Mouse (Mus musculus) kidney, embryonic 16.5 days (tissue): ENCODE data around the gene Iqsec1. TPM values are rescaled to one million over a fixed set of nuclear protein-coding genes. Genes with fewer than 3 reads are reported as not detected.

Experiments used
- ATAC-seq: fragments of 200-750 bp; cut with Nextera tagmentation; 2 replicates; pipeline ENCODE4 v1.8.0; 2017; ENCODE audit warnings: moderate TSS enrichment; ENCODE audit not compliant: low FRiP score, low TSS enrichment
- H3K27ac ChIP-seq: fragments of 300-500 bp; sonication (generic); 2 replicates; pipeline ENCODE4 v1.5.1; 2014; ENCODE audit warnings: low read length
- H3K27me3 ChIP-seq: fragments of 300-500 bp; sonication (generic); 2 replicates; pipeline ENCODE4 v1.6.1; 2014; ENCODE audit warnings: low read length, control low read depth, mixed read lengths; ENCODE audit not compliant: insufficient read depth
- H3K36me3 ChIP-seq: fragments of 300-500 bp; sonication (generic); 2 replicates; pipeline ENCODE4 v1.6.1; 2014; ENCODE audit warnings: low read length, control low read depth, mixed read lengths; ENCODE audit not compliant: insufficient read depth
- H3K4me1 ChIP-seq: fragments of 300-500 bp; sonication (generic); 2 replicates; pipeline ENCODE4 v1.6.1; 2014; ENCODE audit warnings: low read length, control low read depth, mixed read lengths; ENCODE audit not compliant: insufficient read depth
- H3K4me2 ChIP-seq: fragments of 300-500 bp; sonication (generic); replicated peaks from 2 replicates; pipeline ENCODE4 v1.6.1; 2014; ENCODE audit warnings: low read depth, low read length
- H3K4me3 ChIP-seq: fragments of 300-500 bp; sonication (generic); 2 replicates; pipeline ENCODE4 v1.5.1; 2014; ENCODE audit warnings: mild to moderate bottlenecking, low read length
- H3K9ac ChIP-seq: fragments of 300-500 bp; sonication (generic); replicated peaks from 2 replicates; pipeline ENCODE4 v1.6.1; 2014; ENCODE audit warnings: low read length
- H3K9me3 ChIP-seq: fragments of 300-500 bp; sonication (generic); 2 replicates; pipeline ENCODE4 v1.6.1; 2016; ENCODE audit warnings: low read length, control low read depth
- WGBS: fragments of 180-500 bp; shearing (Covaris S2); extraction: QIAGEN DNeasy Blood & Tissue Kit; methylation state at CpG from one replicate; pipeline ENCODE4 v1.1.7; 2014; 5-methylcytosine and 5-hydroxymethylcytosine counted together
- polyA plus RNA-seq: library from polyadenylated mRNA; unstranded; fragments of >200 nt; fragmentation: Nextera tagmentation; extraction: Ambion mirVana; gene quantifications from 2 replicates; pipeline ENCODE4 v1.2.1, GENCODE M21; 2015

Iqsec1 gene
- polyA plus RNA-seq, 1 experiment from 2014 or later, result 10.5 TPM

DNA sequence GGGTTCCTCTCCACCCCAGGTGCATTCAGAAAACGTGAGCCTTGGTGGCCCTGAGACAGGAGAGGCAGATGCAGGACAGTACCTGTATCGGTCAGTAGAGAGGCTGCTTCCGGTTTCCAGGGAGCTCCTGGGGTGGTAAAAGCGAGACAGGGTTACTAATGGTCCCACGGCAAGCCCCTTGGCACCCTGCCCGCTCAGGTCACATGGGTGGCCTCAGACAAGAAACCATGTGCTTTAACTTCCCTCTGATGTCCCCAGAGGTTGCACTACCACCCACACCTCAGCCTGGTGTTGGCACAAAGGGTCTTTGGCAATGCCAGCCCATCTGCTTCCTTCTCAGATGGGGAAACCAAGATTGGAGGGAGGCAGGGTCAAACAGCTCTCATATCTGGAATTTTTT lies 201.4 kb downstream of the Iqsec1 start:
- WGBS, result 69% methylated on average over 6 of the region's 6 CpGs
- Histone ChIP-seq H3K4me1 (peaks cover 8% of the 10 kb centered on the region; the same call in 1 of the 2 replicates), H3K9me3 (no peaks in the 10 kb centered on the region), H3K27me3 (no peaks in the 10 kb centered on the region), H3K27ac (no peak overlapping the region), H3K9ac (no peak overlapping the region), H3K4me2 (no peak overlapping the region), H3K36me3 (no peaks in the 10 kb centered on the region), H3K4me3 (no peak overlapping the region)
- no peak for ATAC-seq

DNA sequence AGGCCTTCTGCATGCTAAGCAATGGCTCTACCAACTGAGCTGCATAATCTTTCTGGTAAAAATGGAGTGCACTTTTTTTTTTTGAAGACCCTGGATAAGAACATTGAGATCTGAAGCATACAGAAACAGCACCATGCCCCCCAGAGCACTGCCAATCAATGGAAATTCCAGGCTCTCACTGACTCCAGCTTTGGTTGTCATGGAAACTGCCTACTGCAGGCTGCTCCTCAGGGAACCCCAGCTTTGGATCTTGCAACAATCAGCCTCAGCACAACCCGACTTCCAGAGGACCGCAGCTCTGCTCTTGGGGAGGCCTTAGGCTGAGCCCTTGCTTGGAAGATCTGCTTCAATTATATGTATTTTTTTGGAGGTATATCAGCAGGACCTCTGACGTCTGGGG lies 201.9 kb downstream of the Iqsec1 start:
- H3K4me2 ChIP-seq, result no peak overlapping the region
- 67% methylated on average over 3 of the region's 3 CpGs for WGBS
- no peak overlapping the region for H3K27ac ChIP-seq
- no peaks in the 10 kb centered on the region for H3K9me3 ChIP-seq
- no peaks in the 10 kb centered on the region for H3K36me3 ChIP-seq
- no peak overlapping the region for H3K9ac ChIP-seq
- ATAC-seq, result no peak
- H3K4me3 ChIP-seq, result no peak overlapping the region
- H3K4me1 ChIP-seq, result peaks cover 8% of the 10 kb centered on the region; the same call in 1 of the 2 replicates
- no peaks in the 10 kb centered on the region for H3K27me3 ChIP-seq

GRCm38 (mm10) chr6:90783945-90784344 lies 204.5 kb downstream of the Iqsec1 start:
- 49% methylated on average over 4 of the region's 4 CpGs for WGBS
- no peak for ATAC-seq
- Histone ChIP-seq H3K9ac (no peak overlapping the region), H3K4me3 (no peak overlapping the region), H3K4me1 (peaks cover 8% of the 10 kb centered on the region; the same call in 1 of the 2 replicates), H3K27ac (no peak overlapping the region), H3K27me3 (no peaks in the 10 kb centered on the region), H3K9me3 (no peaks in the 10 kb centered on the region), H3K4me2 (no peak overlapping the region), H3K36me3 (no peaks in the 10 kb centered on the region)

DNA sequence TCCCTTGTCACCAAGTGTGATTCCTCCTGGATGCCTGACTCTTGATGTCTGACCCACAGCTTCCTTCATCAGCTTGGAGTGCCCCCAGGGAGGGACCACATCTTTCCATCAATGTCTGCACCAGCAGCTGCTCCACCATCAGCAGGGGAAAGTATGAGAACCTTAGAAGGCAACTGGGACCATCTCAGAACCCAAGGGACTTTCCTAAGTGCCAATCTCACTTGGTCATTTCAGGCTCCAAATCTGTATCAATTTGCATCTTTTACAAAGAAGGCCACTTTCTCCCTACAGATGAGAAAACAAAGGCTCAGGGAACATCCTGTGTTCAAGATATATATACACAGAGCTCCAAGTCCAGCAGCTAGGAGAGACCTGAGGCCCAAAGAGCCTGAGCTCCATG lies 205.3 kb downstream of the Iqsec1 start:
- Histone ChIP-seq H3K4me2 (no peak overlapping the region), H3K9me3 (no peaks in the 10 kb centered on the region), H3K36me3 (no peaks in the 10 kb centered on the region), H3K4me3 (no peak overlapping the region), H3K27ac (no peak overlapping the region), H3K9ac (no peak overlapping the region), H3K4me1 (peaks cover 8% of the 10 kb centered on the region; the same call in 1 of the 2 replicates), H3K27me3 (no peaks in the 10 kb centered on the region)
- ATAC-seq, result no peak

GRCm38 (mm10) chr6:90781921-90782770 lies 206.3 kb downstream of the Iqsec1 start:
- Histone ChIP-seq H3K9me3 (no peaks in the 10 kb centered on the region), H3K27me3 (no peaks in the 10 kb centered on the region), H3K4me2 (no peak overlapping the region), H3K4me1 (peaks cover 8% of the 10 kb centered on the region; the same call in 1 of the 2 replicates), H3K27ac (no peak overlapping the region), H3K4me3 (no peak overlapping the region), H3K9ac (no peak overlapping the region), H3K36me3 (no peaks in the 10 kb centered on the region)
- peak; percentile 52; the same call in 1 of the 2 replicates for ATAC-seq
- WGBS, result 45% methylated on average over 19 of the region's 19 CpGs

DNA sequence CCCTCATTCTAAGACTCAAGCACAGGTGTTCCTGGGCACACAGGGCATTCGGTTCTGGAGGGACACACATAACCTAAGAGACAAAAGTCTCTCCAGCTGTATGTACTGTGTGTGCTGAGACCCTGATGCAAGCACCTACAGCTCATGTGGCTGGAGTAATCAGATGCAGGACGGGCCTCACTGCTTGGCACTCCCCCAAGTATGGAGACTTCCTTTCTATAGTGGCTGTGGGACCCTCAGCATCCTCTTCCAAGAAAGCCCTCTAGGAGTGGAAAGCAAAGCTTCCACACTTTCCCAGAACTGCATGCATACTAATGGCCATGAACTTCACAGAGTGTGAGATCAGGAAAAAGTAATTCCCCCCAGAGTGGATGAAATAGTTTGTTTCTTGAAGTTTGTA lies 208.0 kb downstream of the Iqsec1 start:
- Histone ChIP-seq H3K4me2 (no peak overlapping the region), H3K27ac (no peak overlapping the region), H3K4me1 (peaks cover 8% of the 10 kb centered on the region; the same call in 1 of the 2 replicates), H3K9ac (no peak overlapping the region), H3K36me3 (no peaks in the 10 kb centered on the region), H3K27me3 (no peaks in the 10 kb centered on the region), H3K9me3 (no peaks in the 10 kb centered on the region), H3K4me3 (no peak overlapping the region)
- no peak for ATAC-seq
- 61% methylated on average over 2 of the region's 2 CpGs for WGBS

- ATAC-seq, result no peak
- Histone ChIP-seq H3K27ac (no peak overlapping the region), H3K9me3 (no peaks in the 10 kb centered on the region), H3K27me3 (no peaks in the 10 kb centered on the region), H3K4me3 (no peak overlapping the region), H3K4me1 (peaks cover 6% of the 10 kb centered on the region; the same call in 1 of the 2 replicates), H3K4me2 (no peak overlapping the region), H3K36me3 (no peaks in the 10 kb centered on the region), H3K9ac (no peak overlapping the region)
- WGBS, result 59% methylated on average over 6 of the region's 6 CpGs
These were observed 209.6 kb downstream of the Iqsec1 start for GRCm38 (mm10) chr6:90778841-90779240.

- 89% methylated on average over 1 of the region's 1 CpGs for WGBS
- no peak overlapping the region for H3K27ac ChIP-seq
- H3K27me3 ChIP-seq, result no peaks in the 10 kb centered on the region
- H3K4me3 ChIP-seq, result no peak overlapping the region
- no peaks in the 10 kb centered on the region for H3K36me3 ChIP-seq
- H3K9ac ChIP-seq, result no peak overlapping the region
- H3K9me3 ChIP-seq, result no peaks in the 10 kb centered on the region
- H3K4me2 ChIP-seq, result no peak overlapping the region
- H3K4me1 ChIP-seq, result no peaks in the 10 kb centered on the region
- no peak for ATAC-seq
These were observed 211.2 kb downstream of the Iqsec1 start for GRCm38 (mm10) chr6:90777302-90777701.

DNA sequence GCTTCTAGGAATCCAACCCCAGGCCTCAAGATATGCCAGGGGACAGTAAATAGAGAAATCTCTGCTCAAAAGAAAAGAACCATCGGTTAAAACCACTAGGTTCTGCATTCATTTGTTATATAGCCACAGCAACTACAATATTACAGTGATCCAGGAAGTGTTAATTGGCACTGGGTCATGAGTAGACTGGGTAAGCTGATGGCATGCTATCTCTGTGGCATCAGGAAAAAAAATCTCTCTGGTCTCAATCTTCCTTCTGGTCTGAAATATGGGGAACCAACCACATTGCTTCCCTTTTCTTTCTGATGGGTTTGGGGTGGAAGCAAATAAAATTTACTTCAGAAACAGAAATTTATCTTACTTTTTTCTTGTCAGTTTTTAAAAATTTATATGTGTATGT lies 212.9 kb downstream of the Iqsec1 start:
- ATAC-seq, result no peak
- Histone ChIP-seq H3K9ac (no peak overlapping the region), H3K27ac (no peak overlapping the region), H3K4me3 (no peak overlapping the region), H3K4me2 (no peak overlapping the region), H3K4me1 (no peaks in the 10 kb centered on the region), H3K9me3 (no peaks in the 10 kb centered on the region), H3K27me3 (no peaks in the 10 kb centered on the region), H3K36me3 (no peaks in the 10 kb centered on the region)
- 96% methylated on average over 1 of the region's 1 CpGs for WGBS

- no peak overlapping the region for H3K9ac ChIP-seq
- H3K4me1 ChIP-seq, result no peaks in the 10 kb centered on the region; the same call in 1 of the 2 replicates
- no peaks in the 10 kb centered on the region for H3K36me3 ChIP-seq
- no peak for ATAC-seq
- H3K27me3 ChIP-seq, result no peaks in the 10 kb centered on the region
- H3K27ac ChIP-seq, result no peak overlapping the region
- H3K4me3 ChIP-seq, result no peak overlapping the region
- H3K4me2 ChIP-seq, result no peak overlapping the region
- no peaks in the 10 kb centered on the region for H3K9me3 ChIP-seq
These were observed 214.7 kb downstream of the Iqsec1 start for GRCm38 (mm10) chr6:90773811-90774233.
